Mouse (Mus musculus): ENCODE data around the gene Zcchc2.
A peak's percentile ranks its signal among the peaks of the same experiment; 100 is the strongest.

Zcchc2 gene

GRCm38 (mm10) chr1:106036861-106037599 is 46.8 kb downstream of the Zcchc2 start:
- peak; percentile 49 for DNase-seq

- DNase-seq = no peak
These were observed 49.1 kb downstream of the Zcchc2 start for GRCm38 (mm10) chr1:106039326-106039725.

- DNase-seq = no peak
These were observed 50.1 kb downstream of the Zcchc2 start for GRCm38 (mm10) chr1:106040271-106040670.

GRCm38 (mm10) chr1:106042221-106042620 is 52.0 kb downstream of the Zcchc2 start:
- no peak for DNase-seq

GRCm38 (mm10) chr1:106043053-106043820 is 53.0 kb downstream of the Zcchc2 start:
- peak; percentile 92 for DNase-seq

- no peak for DNase-seq
These were observed 58.8 kb downstream of the Zcchc2 start for GRCm38 (mm10) chr1:106049036-106049435.

GRCm38 (mm10) chr1:106054978-106055377 is 64.8 kb downstream of the Zcchc2 start:
- DNase-seq = no peak

- DNase-seq = no peak
These were observed 68.1 kb downstream of the Zcchc2 start for GRCm38 (mm10) chr1:106058355-106058754.

GRCm38 (mm10) chr1:106059516-106060277 is 69.5 kb downstream of the Zcchc2 start:
- no peak for DNase-seq

GRCm38 (mm10) chr1:106061185-106061910 is 71.1 kb downstream of the Zcchc2 start:
- DNase-seq = no peak

- DNase-seq = no peak
These were observed 72.8 kb downstream of the Zcchc2 start for GRCm38 (mm10) chr1:106062891-106063590.

GRCm38 (mm10) chr1:106063591-106064170 is 73.5 kb downstream of the Zcchc2 start:
- DNase-seq = no peak

GRCm38 (mm10) chr1:106064291-106064690 is 74.1 kb downstream of the Zcchc2 start:
- DNase-seq = no peak

- DNase-seq = no peak
These were observed 74.5 kb downstream of the Zcchc2 start for GRCm38 (mm10) chr1:106064711-106065110.

- no peak for DNase-seq
These were observed 75.5 kb downstream of the Zcchc2 start for GRCm38 (mm10) chr1:106065679-106066078.

GRCm38 (mm10) chr1:106067306-106067705 is 77.1 kb downstream of the Zcchc2 start:
- no peak for DNase-seq

GRCm38 (mm10) chr1:106069867-106070543 is 79.8 kb downstream of the Zcchc2 start:
- DNase-seq = no peak

- no peak for DNase-seq
These were observed 80.6 kb downstream of the Zcchc2 start for GRCm38 (mm10) chr1:106070814-106071213.

GRCm38 (mm10) chr1:106071237-106072070 is 81.2 kb downstream of the Zcchc2 start:
- DNase-seq = peak; percentile 56

GRCm38 (mm10) chr1:106072071-106072440 is 81.8 kb downstream of the Zcchc2 start:
- DNase-seq = peak; percentile 20
